Comparison of ENCODE assay signal across 20 mouse cellular contexts in the genomic region with DNA sequence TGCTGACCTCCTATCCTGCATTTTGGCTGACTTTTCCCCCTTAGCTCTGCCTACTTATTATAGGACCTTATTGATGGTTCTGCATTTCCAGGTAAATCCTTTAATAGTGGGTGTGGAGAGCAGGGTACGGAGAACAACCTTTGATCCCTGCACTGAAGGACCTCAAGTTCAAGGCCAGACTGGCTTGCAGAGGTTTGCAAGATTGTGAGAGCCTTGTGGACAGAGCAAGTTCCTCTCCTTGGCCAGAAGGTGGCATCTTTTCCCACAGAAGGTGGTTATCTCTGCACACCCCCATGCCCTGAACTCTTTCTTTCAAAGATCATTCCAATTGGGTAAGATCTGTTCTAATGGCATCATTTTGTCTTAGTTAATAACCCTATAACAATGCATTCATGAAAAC.
DNase-seq lines count a peak whose midpoint lies in the region; ATAC-seq and TF ChIP-seq lines count a peak whose summit lies in the region.
"Had no signal": no experiment of that assay in that cellular context is flagged by ENCODE, and none has a peak within 500 bp of the region (broad histone marks: within the 10 kb centered on the region; RNA-seq: fewer than 3 reads in every experiment).

No protein-coding gene starts in this region.

- peaks cover 18% of the 10 kb centered on the region for H3K4me1 ChIP-seq in kidney, adult 2 months (ENCODE audit: control insufficient read depth, insufficient read depth, low read length)
- no peaks in the 10 kb centered on the region for H3K4me1 ChIP-seq in kidney, embryonic 14.5 days (ENCODE audit: control insufficient read depth, insufficient read depth, low read length)
- H3K4me1 ChIP-seq in lung, adult 2 months (ENCODE audit: control insufficient read depth, insufficient read depth, low read length), result no peaks in the 10 kb centered on the region
- H3K4me1 ChIP-seq in E14TG2a.4 (replicated peaks; ENCODE audit: low read depth, low read length), result no peaks in the 10 kb centered on the region
- no peaks in the 10 kb centered on the region for H3K4me1 ChIP-seq in forebrain, embryonic 16.5 days (replicated peaks; ENCODE audit: control insufficient read depth, insufficient read depth, low read length)
- H3K4me1 ChIP-seq: forebrain, embryonic 12.5 days; heart, embryonic 10.5 days; hindbrain, embryonic 13.5 days; limb, embryonic 10.5 days; midbrain, embryonic 13.5 days had no signal

- no peak for TF ChIP-seq POLR2A in kidney, adult 2 months (IDR thresholded peaks at IDR 0.05; ENCODE audit: low read depth, low read length)
- no peak for TF ChIP-seq POLR2A in lung, adult 2 months (IDR thresholded peaks at IDR 0.05; ENCODE audit: borderline replicate concordance, extremely low read depth, low read depth, low read length)

- no peak overlapping the region for H3K27ac ChIP-seq in kidney, adult 2 months (ENCODE audit: insufficient read depth, low read depth, low read length)
- H3K27ac ChIP-seq in kidney, embryonic 14.5 days (ENCODE audit: low read depth, low read length), result no peak overlapping the region
- H3K27ac ChIP-seq in forebrain, embryonic 16.5 days (ENCODE audit: low read length), result no peak overlapping the region
- H3K27ac ChIP-seq: forebrain, embryonic 12.5 days; heart, embryonic 10.5 days; hindbrain, embryonic 13.5 days; left cerebral cortex, adult 2 months; limb, embryonic 10.5 days; midbrain, embryonic 13.5 days had no signal

- no peak overlapping the region for H3K4me2 ChIP-seq in kidney, embryonic 14.5 days (replicated peaks; ENCODE audit: low read depth, low read length)
- H3K4me2 ChIP-seq in forebrain, embryonic 16.5 days (ENCODE audit: low read length), result no peak overlapping the region
- H3K4me2 ChIP-seq: forebrain, embryonic 12.5 days; hindbrain, embryonic 13.5 days; midbrain, embryonic 13.5 days had no signal

- 54% methylated on average over 1 of the region's 1 CpGs for whole genome bisulfite sequencing in kidney, adult 2 months
- whole genome bisulfite sequencing in kidney, embryonic 14.5 days, result 86% methylated on average over 1 of the region's 1 CpGs
- 80% methylated on average over 1 of the region's 1 CpGs for WGBS in lung, adult 2 months
- WGBS in forebrain, embryonic 16.5 days, result 88% methylated on average over 1 of the region's 1 CpGs

- H3K4me3 ChIP-seq in kidney, adult 2 months (ENCODE audit: insufficient read depth, low read depth, low read length), result no peak overlapping the region
- no peak overlapping the region for H3K4me3 ChIP-seq in kidney, embryonic 14.5 days (ENCODE audit: low read length)
- no peak overlapping the region for H3K4me3 ChIP-seq in lung, adult 2 months (replicated peaks; ENCODE audit: extremely low read depth, low read depth, low read length)
- no peak overlapping the region for H3K4me3 ChIP-seq in E14TG2a.4 (replicated peaks; ENCODE audit: low read length)
- H3K4me3 ChIP-seq in forebrain, embryonic 16.5 days (replicated peaks; ENCODE audit: low read length), result no peak overlapping the region
- H3K4me3 ChIP-seq: forebrain, embryonic 12.5 days; heart, embryonic 10.5 days; hindbrain, embryonic 13.5 days; left cerebral cortex, adult 2 months; limb, embryonic 10.5 days; midbrain, embryonic 13.5 days had no signal

- peak; percentile 52 for DNase-seq in kidney, adult 2 months
- DNase-seq in lung, adult 2 months, result no peak
- DNase-seq in lung, postnatal 10 days, result no peak
- DNase-seq in ZHBTc4 (ENCODE audit: low read depth, low spot score), result peak; percentile 44
- DNase-seq: adrenal gland, postnatal 10 days; cerebellum, adult 11-12 months; cerebellum, postnatal 25 days; gastrocnemius, postnatal 36 days; heart, postnatal 10 days; kidney, adult 18-20 months had no signal

- no peaks in the 10 kb centered on the region for H3K9me3 ChIP-seq in kidney, embryonic 14.5 days (ENCODE audit: control insufficient read depth, low read length)
- H3K9me3 ChIP-seq in E14TG2a.4 (ENCODE audit: low read length), result peaks cover 6% of the 10 kb centered on the region
- no peaks in the 10 kb centered on the region for H3K9me3 ChIP-seq in forebrain, embryonic 16.5 days (ENCODE audit: control insufficient read depth, low read length)
- H3K9me3 ChIP-seq: forebrain, embryonic 12.5 days; heart, embryonic 10.5 days; hindbrain, embryonic 13.5 days; limb, embryonic 10.5 days; midbrain, embryonic 13.5 days had no signal

- H3K36me3 ChIP-seq in kidney, adult 2 months (ENCODE audit: control insufficient read depth, insufficient read depth, low read length), result no peaks in the 10 kb centered on the region
- H3K36me3 ChIP-seq in kidney, embryonic 14.5 days (ENCODE audit: control insufficient read depth, insufficient read depth, low read length), result no peaks in the 10 kb centered on the region
- H3K36me3 ChIP-seq in E14TG2a.4 (ENCODE audit: insufficient read depth, low read length), result no peaks in the 10 kb centered on the region
- no peaks in the 10 kb centered on the region for H3K36me3 ChIP-seq in forebrain, embryonic 16.5 days (ENCODE audit: control insufficient read depth, insufficient read depth)
- H3K36me3 ChIP-seq: forebrain, embryonic 12.5 days; heart, embryonic 10.5 days; hindbrain, embryonic 13.5 days; limb, embryonic 10.5 days; midbrain, embryonic 13.5 days had no signal

- peak; percentile 60 for TF ChIP-seq CTCF in kidney, adult 2 months (conservative IDR thresholded peaks at IDR 0.05; ENCODE audit: insufficient read depth, insufficient read length, low read depth, low read length)
- TF ChIP-seq CTCF in lung, adult 2 months (IDR thresholded peaks at IDR 0.05; ENCODE audit: insufficient read depth, low read length), result 0 out of 2 replicates have a peak, but pooled peaks have one; percentile 12
- peak; percentile 32; the same call in 1 of the 2 replicates for TF ChIP-seq CTCF in E14TG2a.4 (conservative IDR thresholded peaks at IDR 0.05; ENCODE audit: low read length)

- no peak overlapping the region for H3K9ac ChIP-seq in kidney, embryonic 14.5 days (ENCODE audit: low read depth, low read length)
- no peak overlapping the region for H3K9ac ChIP-seq in forebrain, embryonic 16.5 days (replicated peaks; ENCODE audit: low read depth, low read length)
- H3K9ac ChIP-seq: forebrain, embryonic 12.5 days; hindbrain, embryonic 13.5 days; midbrain, embryonic 13.5 days had no signal

- ATAC-seq in kidney, embryonic 14.5 days (ENCODE audit: low FRiP score, low TSS enrichment), result no peak
- no peak for ATAC-seq in forebrain, embryonic 16.5 days
- ATAC-seq in monocyte, adult 5-6 weeks (replicated peaks; ENCODE audit: insufficient number of reproducible peaks, low FRiP score, low TSS enrichment, poor library complexity, severe bottlenecking), result no peak
- ATAC-seq: midbrain, embryonic 13.5 days had no signal

- no peaks in the 10 kb centered on the region for H3K27me3 ChIP-seq in kidney, adult 2 months (replicated peaks; ENCODE audit: control insufficient read depth, insufficient read depth, low read length)
- H3K27me3 ChIP-seq in kidney, embryonic 14.5 days (ENCODE audit: control insufficient read depth, insufficient read depth, low read length), result no peaks in the 10 kb centered on the region
- no peaks in the 10 kb centered on the region for H3K27me3 ChIP-seq in E14TG2a.4 (ENCODE audit: insufficient read depth, low read length)
- H3K27me3 ChIP-seq in forebrain, embryonic 16.5 days (replicated peaks; ENCODE audit: control insufficient read depth, insufficient read depth, low read length), result no peaks in the 10 kb centered on the region
- H3K27me3 ChIP-seq: forebrain, embryonic 12.5 days; hindbrain, embryonic 13.5 days; midbrain, embryonic 13.5 days had no signal

Comparison
In these comparisons a context has a peak if more than half of its experiments do, and no peak if none do; other contexts are left out.
1. DNase-seq: peak in kidney, adult 2 months (single experiment) and ZHBTc4 (single experiment); none in lung, adult 2 months (single experiment) and lung, postnatal 10 days (single experiment).
2. Peak in every context shown above with its lines, with median percentiles within 50 percentile points of each other: CTCF ChIP-seq.